Mouse (Mus musculus) embryonic fibroblast, embryonic 13.5 days (primary cell): ENCODE measurements around the gene Sestd1.

Source experiments
- CTCF ChIP-seq: IDR thresholded peaks from 2 replicates; pipeline ENCODE4 v1.5.1; 2011; ENCODE audit warnings: mild to moderate bottlenecking, control low read depth, low read length, moderate library complexity, borderline replicate concordance; ENCODE audit not compliant: insufficient read depth
- POLR2A ChIP-seq: IDR thresholded peaks from 2 replicates; pipeline ENCODE4 v1.6.1; 2011; ENCODE audit warnings: low read depth, mild to moderate bottlenecking, control low read depth, low read length, moderate library complexity

DNA sequence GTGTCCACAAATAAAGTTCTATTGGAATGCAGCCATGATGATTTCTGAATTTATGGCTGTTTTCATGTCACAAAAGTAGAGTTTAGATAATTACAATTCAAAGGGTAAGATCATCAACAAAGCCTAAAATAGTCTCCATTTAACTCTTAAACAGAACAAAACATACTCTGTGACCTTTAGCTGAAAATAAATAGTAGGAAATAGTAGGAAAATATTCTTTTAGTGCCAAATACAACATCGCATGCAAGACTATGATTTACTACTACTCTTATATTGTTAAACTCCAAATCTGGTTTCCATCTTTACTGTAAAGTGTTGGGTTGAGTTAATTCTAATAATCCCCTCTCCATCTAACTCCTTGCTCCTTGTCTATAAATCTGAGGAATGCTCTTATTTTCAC lies 147.0 kb downstream of the Sestd1 start:
- no peak for TF ChIP-seq POLR2A
- TF ChIP-seq CTCF = no peak
